Mouse (Mus musculus) kidney, embryonic 14.5 days (tissue): ENCODE data around the gene Chn2. TPM values are rescaled to one million over a fixed set of nuclear protein-coding genes. Genes with fewer than 3 reads are reported as not detected.
A peak's percentile ranks its signal among the peaks of the same experiment; 100 is the strongest.

ENCODE experiments used
- ATAC-seq: fragments of 200-750 bp; cut with Nextera tagmentation; 2 replicates; pipeline ENCODE4 v1.8.0; 2017; ENCODE audit warnings: moderate number of reproducible peaks, mild to moderate bottlenecking, moderate TSS enrichment, moderate library complexity; ENCODE audit not compliant: low FRiP score, low TSS enrichment
- H3K27ac ChIP-seq: fragments of 300-500 bp; sonication (generic); 2 replicates; pipeline ENCODE4 v1.5.1; 2014; ENCODE audit warnings: low read depth, mild to moderate bottlenecking, low read length, moderate library complexity, mixed read lengths
- H3K27me3 ChIP-seq: fragments of 300-500 bp; sonication (generic); 2 replicates; pipeline ENCODE4 v1.6.1; 2014; ENCODE audit warnings: mild to moderate bottlenecking, low read length; ENCODE audit not compliant: control insufficient read depth, insufficient read depth
- H3K36me3 ChIP-seq: fragments of 300-500 bp; sonication (generic); 2 replicates; pipeline ENCODE4 v1.6.1; 2014; ENCODE audit warnings: low read length, mixed read lengths; ENCODE audit not compliant: control insufficient read depth, insufficient read depth
- H3K4me1 ChIP-seq: fragments of 300-500 bp; sonication (generic); 2 replicates; pipeline ENCODE4 v1.6.1; 2014; ENCODE audit warnings: low read length, mixed read lengths; ENCODE audit not compliant: control insufficient read depth, insufficient read depth
- H3K4me2 ChIP-seq: fragments of 300-500 bp; sonication (generic); replicated peaks from 2 replicates; pipeline ENCODE4 v1.6.1; 2014; ENCODE audit warnings: low read depth, mild to moderate bottlenecking, low read length
- H3K4me3 ChIP-seq: fragments of 300-500 bp; sonication (generic); 2 replicates; pipeline ENCODE4 v1.5.1; 2014; ENCODE audit warnings: mild to moderate bottlenecking, low read length
- H3K9ac ChIP-seq: fragments of 300-500 bp; sonication (generic); 2 replicates; pipeline ENCODE4 v1.6.1; 2014; ENCODE audit warnings: low read depth, mild to moderate bottlenecking, low read length, moderate library complexity
- H3K9me3 ChIP-seq: fragments of 300-500 bp; sonication (generic); 2 replicates; pipeline ENCODE4 v1.6.1; 2016; ENCODE audit warnings: low read length; ENCODE audit not compliant: control insufficient read depth
- WGBS: fragments of 180-500 bp; shearing (Covaris S2); extraction: QIAGEN DNeasy Blood & Tissue Kit; methylation state at CpG from one replicate; pipeline ENCODE4 v1.1.7; 2014; 5-methylcytosine and 5-hydroxymethylcytosine counted together
- polyA plus RNA-seq: library from polyadenylated mRNA; unstranded; fragments of >200 nt; fragmentation: Nextera tagmentation; extraction: Ambion mirVana; gene quantifications from 2 replicates; pipeline ENCODE4 v1.2.1, GENCODE M21; 2014

The Chn2 gene
- polyA plus RNA-seq, 1 experiment from 2014 or later = 17.3 TPM

GRCm38 (mm10) chr6:54038866-54039265, 488 bp upstream of the Chn2 start:
- WGBS = 10% methylated on average over 10 of the region's 10 CpGs
- Histone ChIP-seq H3K27ac (no peak overlapping the region), H3K27me3 (peaks cover 9% of the 10 kb centered on the region)

GRCm38 (mm10) chr6:54039805-54040447, 572 bp downstream of the Chn2 start:
- Histone ChIP-seq H3K9ac (peak overlapping the region; percentile 74), H3K4me1 (peaks cover 9% of the 10 kb centered on the region; the same call in 1 of the 2 replicates), H3K27ac (peak overlapping the region; percentile 73; the same call in 1 of the 2 replicates), H3K9me3 (no peaks in the 10 kb centered on the region), H3K27me3 (peaks cover 9% of the 10 kb centered on the region), H3K4me3 (peak overlapping the region; percentile 70), H3K36me3 (no peaks in the 10 kb centered on the region), H3K4me2 (peak overlapping the region; percentile 97)
- peak; percentile 72 for ATAC-seq
- under 1% methylated on average over 62 of the region's 62 CpGs for WGBS

More at GRCm38 (mm10) chr6:54038866-54039265, 488 bp upstream of the Chn2 start:
- ATAC-seq = no peak; the same call in 1 of the 2 replicates
- no peaks in the 10 kb centered on the region for H3K9me3 ChIP-seq
- peaks cover 9% of the 10 kb centered on the region; the same call in 1 of the 2 replicates for H3K4me1 ChIP-seq
- H3K4me3 ChIP-seq = peak overlapping the region; percentile 70
- H3K36me3 ChIP-seq = no peaks in the 10 kb centered on the region
- peak overlapping the region; percentile 74 for H3K9ac ChIP-seq
- H3K4me2 ChIP-seq = peak overlapping the region; percentile 97

DNA sequence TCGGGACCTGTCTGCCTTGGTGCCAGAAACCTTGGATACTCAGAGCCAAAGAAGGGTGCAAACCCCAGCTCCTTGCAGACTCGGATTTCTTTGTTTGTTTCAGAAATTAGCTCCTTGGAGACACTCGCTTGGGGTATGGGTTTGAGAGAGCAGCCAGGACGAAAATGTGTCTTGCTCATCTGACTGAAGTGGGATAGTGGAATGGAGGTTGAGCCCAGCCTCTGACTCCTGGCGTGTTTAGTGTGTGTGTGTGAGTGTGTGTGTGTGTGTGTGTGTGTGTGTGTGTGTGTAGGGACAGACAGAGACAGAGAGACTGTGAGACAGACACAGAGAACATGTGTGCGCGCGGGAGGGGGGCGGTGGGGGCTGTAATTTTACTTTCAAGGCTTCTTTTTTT, 1.1 kb downstream of the Chn2 start:
- Histone ChIP-seq H3K4me2 (peak overlapping the region; percentile 97), H3K9ac (peak overlapping the region; percentile 74), H3K27me3 (peaks cover 9% of the 10 kb centered on the region), H3K4me1 (peaks cover 9% of the 10 kb centered on the region; the same call in 1 of the 2 replicates), H3K9me3 (no peaks in the 10 kb centered on the region), H3K36me3 (no peaks in the 10 kb centered on the region), H3K4me3 (peak overlapping the region; percentile 70), H3K27ac (no peak overlapping the region)
- no peak for ATAC-seq
- WGBS = 17% methylated on average over 9 of the region's 9 CpGs

- peak overlapping the region; percentile 17 for H3K4me2 ChIP-seq
- H3K9ac ChIP-seq = no peak overlapping the region
- no peak for ATAC-seq
- peak overlapping the region; percentile 70; the same call in 1 of the 2 replicates for H3K4me3 ChIP-seq
- 28% methylated on average over 13 of the region's 13 CpGs for WGBS
- H3K27me3 ChIP-seq = peaks cover 9% of the 10 kb centered on the region
- no peaks in the 10 kb centered on the region for H3K9me3 ChIP-seq
- no peaks in the 10 kb centered on the region for H3K36me3 ChIP-seq
- H3K27ac ChIP-seq = no peak overlapping the region
- H3K4me1 ChIP-seq = peaks cover 9% of the 10 kb centered on the region; the same call in 1 of the 2 replicates
Measured at GRCm38 (mm10) chr6:54041386-54042043, 2.2 kb downstream of the Chn2 start.

DNA sequence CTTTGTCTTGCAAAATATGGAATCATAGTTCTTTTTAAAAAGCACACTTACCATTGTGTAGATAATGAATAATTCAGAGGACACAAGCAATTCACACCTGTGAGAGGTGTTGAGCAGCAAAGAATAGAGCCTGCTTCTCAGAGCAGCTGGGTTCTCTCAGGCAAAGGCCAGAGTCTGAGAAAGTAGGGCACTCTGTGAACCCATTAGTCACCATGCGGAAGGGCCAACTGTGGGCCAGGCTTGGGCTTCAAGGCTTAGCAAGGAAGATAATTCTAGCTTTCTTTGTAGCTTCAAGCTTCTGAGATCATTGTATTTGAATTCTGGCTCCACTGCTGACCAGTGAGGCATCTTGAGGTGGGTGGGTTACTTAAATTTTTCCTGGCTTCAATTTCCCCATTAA, 2.8 kb downstream of the Chn2 start:
- no peaks in the 10 kb centered on the region for H3K36me3 ChIP-seq
- peaks cover 9% of the 10 kb centered on the region for H3K27me3 ChIP-seq
- peaks cover 9% of the 10 kb centered on the region; the same call in 1 of the 2 replicates for H3K4me1 ChIP-seq
- WGBS = 80% methylated on average over 1 of the region's 1 CpGs
- no peak overlapping the region for H3K4me2 ChIP-seq
- ATAC-seq = no peak
- H3K27ac ChIP-seq = no peak overlapping the region
- H3K9me3 ChIP-seq = no peaks in the 10 kb centered on the region
- no peak overlapping the region for H3K9ac ChIP-seq
- no peak overlapping the region for H3K4me3 ChIP-seq

DNA sequence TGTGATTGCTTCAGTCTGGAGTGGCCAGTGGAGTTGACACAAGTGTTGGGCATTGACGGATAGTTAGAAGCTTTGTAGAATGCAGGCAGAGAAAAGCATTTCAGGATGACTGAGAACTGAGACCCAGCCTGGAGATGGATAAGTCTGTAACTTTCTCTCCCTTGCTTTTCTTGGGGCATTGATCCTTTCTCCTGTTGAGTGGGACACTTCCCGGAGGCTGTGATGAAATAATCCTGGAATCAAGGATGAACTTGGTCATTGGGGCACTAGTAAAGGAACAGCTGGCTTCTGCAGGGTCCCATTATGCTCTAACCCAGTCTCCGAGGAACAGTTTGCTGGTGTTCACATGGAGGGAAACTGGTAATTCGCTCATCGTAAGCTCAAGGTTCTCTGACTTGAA, 4.2 kb downstream of the Chn2 start:
- no peak overlapping the region for H3K4me2 ChIP-seq
- H3K9ac ChIP-seq = no peak overlapping the region
- H3K9me3 ChIP-seq = no peaks in the 10 kb centered on the region
- H3K4me3 ChIP-seq = no peak overlapping the region
- no peak overlapping the region for H3K27ac ChIP-seq
- no peak for ATAC-seq
- H3K4me1 ChIP-seq = peaks cover 9% of the 10 kb centered on the region; the same call in 1 of the 2 replicates
- WGBS = 81% methylated on average over 5 of the region's 5 CpGs
- H3K36me3 ChIP-seq = no peaks in the 10 kb centered on the region
- H3K27me3 ChIP-seq = peaks cover 4% of the 10 kb centered on the region; the same call in 1 of the 2 replicates

GRCm38 (mm10) chr6:54045748-54046721, 6.7 kb downstream of the Chn2 start:
- 0 out of 2 replicates have a peak, but pooled peaks cover 3% of the 10 kb centered on the region for H3K4me1 ChIP-seq
- ATAC-seq = no peak
- no peak overlapping the region for H3K9ac ChIP-seq
- no peaks in the 10 kb centered on the region for H3K9me3 ChIP-seq
- no peaks in the 10 kb centered on the region for H3K36me3 ChIP-seq
- 82% methylated on average over 8 of the region's 8 CpGs for WGBS
- H3K4me2 ChIP-seq = no peak overlapping the region
- H3K4me3 ChIP-seq = no peak overlapping the region
- H3K27ac ChIP-seq = no peak overlapping the region
- no peaks in the 10 kb centered on the region for H3K27me3 ChIP-seq

- H3K9ac ChIP-seq = no peak overlapping the region
- no peaks in the 10 kb centered on the region for H3K36me3 ChIP-seq
- no peak overlapping the region for H3K4me2 ChIP-seq
- peak; percentile 39; the same call in 1 of the 2 replicates for ATAC-seq
- no peaks in the 10 kb centered on the region for H3K4me1 ChIP-seq
- no peaks in the 10 kb centered on the region for H3K9me3 ChIP-seq
- 77% methylated on average over 11 of the region's 11 CpGs for WGBS
- no peak overlapping the region for H3K27ac ChIP-seq
- no peak overlapping the region for H3K4me3 ChIP-seq
- H3K27me3 ChIP-seq = no peaks in the 10 kb centered on the region
Measured at GRCm38 (mm10) chr6:54046884-54047747, 7.8 kb downstream of the Chn2 start.
